Mouse (Mus musculus) embryo, embryonic 10 days (tissue): ENCODE measurements around the gene Unc5b.

Experiments
- DNase-seq: peaks from one replicate; pipeline ENCODE4 v3.0.0-alpha.2; 2015; ENCODE audit warnings: low spot score

Gene Unc5b

GRCm38 (mm10) chr10:60797682-60798422 lies 33.5 kb downstream of the Unc5b start:
- DNase-seq: no peak

GRCm38 (mm10) chr10:60796474-60796873 lies 34.9 kb downstream of the Unc5b start:
- no peak for DNase-seq

GRCm38 (mm10) chr10:60796028-60796427 lies 35.4 kb downstream of the Unc5b start:
- no peak for DNase-seq

- DNase-seq: no peak
These were observed 36.6 kb downstream of the Unc5b start for GRCm38 (mm10) chr10:60794792-60795191.

- DNase-seq: peak; percentile 63
These were observed 37.0 kb downstream of the Unc5b start for GRCm38 (mm10) chr10:60794374-60794773.

- DNase-seq: peak; percentile 52
These were observed 38.5 kb downstream of the Unc5b start for GRCm38 (mm10) chr10:60792841-60793240.

GRCm38 (mm10) chr10:60792365-60792764 lies 39.0 kb downstream of the Unc5b start:
- DNase-seq: peak; percentile 57

GRCm38 (mm10) chr10:60790912-60791311 lies 40.5 kb downstream of the Unc5b start:
- DNase-seq: no peak

GRCm38 (mm10) chr10:60787303-60788074 lies 43.9 kb downstream of the Unc5b start:
- DNase-seq: no peak

- no peak for DNase-seq
These were observed 47.8 kb downstream of the Unc5b start for GRCm38 (mm10) chr10:60783608-60784007.

- peak; percentile 91 for DNase-seq
These were observed 51.8 kb downstream of the Unc5b start for GRCm38 (mm10) chr10:60779628-60780027.

GRCm38 (mm10) chr10:60778542-60778941 lies 52.8 kb downstream of the Unc5b start:
- peak; percentile 49 for DNase-seq

GRCm38 (mm10) chr10:60775473-60775872 lies 55.9 kb downstream of the Unc5b start:
- DNase-seq: no peak

- no peak for DNase-seq
These were observed 56.8 kb downstream of the Unc5b start for GRCm38 (mm10) chr10:60774616-60775015.

- no peak for DNase-seq
These were observed 60.5 kb downstream of the Unc5b start for GRCm38 (mm10) chr10:60770855-60771254.

GRCm38 (mm10) chr10:60768614-60769013 lies 62.8 kb downstream of the Unc5b start:
- no peak for DNase-seq

GRCm38 (mm10) chr10:60767400-60767799 lies 64.0 kb downstream of the Unc5b start:
- no peak for DNase-seq

- no peak for DNase-seq
These were observed 69.3 kb downstream of the Unc5b start for GRCm38 (mm10) chr10:60762126-60762525.

- peak; percentile 96 for DNase-seq
These were observed 71.0 kb downstream of the Unc5b start for GRCm38 (mm10) chr10:60760377-60760776.

GRCm38 (mm10) chr10:60756992-60757391 lies 74.4 kb downstream of the Unc5b start:
- peak; percentile 81 for DNase-seq

- DNase-seq: no peak
These were observed 75.2 kb downstream of the Unc5b start for GRCm38 (mm10) chr10:60756146-60756545.

GRCm38 (mm10) chr10:60753941-60754340 lies 77.4 kb downstream of the Unc5b start:
- DNase-seq: no peak

GRCm38 (mm10) chr10:60753261-60753660 lies 78.1 kb downstream of the Unc5b start:
- no peak for DNase-seq
